ENCODE assay signal across 12 mouse cellular contexts in genomic region chr8:84783198-84783918, GRCm38 (mm10). TPM values are rescaled to one million over a fixed set of nuclear protein-coding genes. Genes with fewer than 3 reads are reported as not detected.
DNase-seq lines count a peak whose midpoint lies in the region; ATAC-seq and TF ChIP-seq lines count a peak whose summit lies in the region.
"Had no signal": no experiment of that assay in that cellular context is flagged by ENCODE, and none has a peak within 500 bp of the region (broad histone marks: within the 10 kb centered on the region; RNA-seq: fewer than 3 reads in every experiment).

No protein-coding gene starts in this region.

- 23% methylated on average over 11 of the region's 11 CpGs for WGBS in hindbrain, embryonic 16.5 days

- H3K27ac ChIP-seq in layer of hippocampus, adult 2 months: peak overlapping the region; percentile 97
- peak overlapping the region; percentile 58 for H3K27ac ChIP-seq in brown adipose tissue, adult 24 weeks (replicated peaks; ENCODE audit: low read depth, low read length)
- H3K27ac ChIP-seq in hindbrain, embryonic 16.5 days (ENCODE audit: low read depth, low read length): no peak overlapping the region
- H3K27ac ChIP-seq: neural tube, embryonic 13.5 days had no signal

- 0 out of 2 replicates have a peak overlapping the region, but pooled peaks have one; percentile 59 for H3K9ac ChIP-seq in hindbrain, embryonic 16.5 days (ENCODE audit: low read depth, low read length)

- H3K4me1 ChIP-seq in brown adipose tissue, adult 24 weeks (ENCODE audit: control insufficient read depth, insufficient read depth, insufficient read length, low read length): peaks cover 66% of the 10 kb centered on the region
- H3K4me1 ChIP-seq in hindbrain, embryonic 16.5 days (ENCODE audit: control insufficient read depth, insufficient read depth, low read depth, low read length): peaks cover 60% of the 10 kb centered on the region

- H3K4me3 ChIP-seq in layer of hippocampus, adult 2 months: peak overlapping the region; percentile 57; the same call in 1 of the 2 replicates
- H3K4me3 ChIP-seq in brown adipose tissue, adult 24 weeks (ENCODE audit: insufficient read depth, low read depth, low read length): no peak overlapping the region
- H3K4me3 ChIP-seq in hindbrain, embryonic 16.5 days (ENCODE audit: low read length): no peak overlapping the region

- peaks cover 29% of the 10 kb centered on the region for H3K27me3 ChIP-seq in hindbrain, embryonic 16.5 days (replicated peaks; ENCODE audit: control insufficient read depth, insufficient read depth, low read length)

- DNase-seq in embryo, embryonic 10.5 days (ENCODE audit: low spot score): peak; percentile 52
- no peak for DNase-seq in embryo, embryonic 10 days (ENCODE audit: low spot score)
- no peak for DNase-seq in layer of hippocampus, adult 2 months (ENCODE audit: low spot score in 2 of 2)
- DNase-seq in layer of hippocampus, postnatal 10 days (ENCODE audit: low spot score in 2 of 2): no peak
- DNase-seq in neural tube, embryonic 10.5 days (ENCODE audit: extremely low spot score, low spot score): no peak
- DNase-seq in thymus, postnatal 0 days (ENCODE audit: low spot score): no peak
- DNase-seq: B cell, adult 2 months; kidney, adult 18-20 months; liver had no signal

- no peak for ATAC-seq in hindbrain, embryonic 16.5 days

- no peak for TF ChIP-seq CTCF in layer of hippocampus, adult 2 months (conservative IDR thresholded peaks at IDR 0.05)

- H3K4me2 ChIP-seq in hindbrain, embryonic 16.5 days (ENCODE audit: low read length): peak overlapping the region; percentile 47; the same call in 1 of the 2 replicates

- no peaks in the 10 kb centered on the region for H3K36me3 ChIP-seq in hindbrain, embryonic 16.5 days (ENCODE audit: control insufficient read depth, insufficient read depth, low read length)
- H3K36me3 ChIP-seq: neural tube, embryonic 13.5 days had no signal

- no peaks in the 10 kb centered on the region for H3K9me3 ChIP-seq in hindbrain, embryonic 16.5 days (ENCODE audit: control insufficient read depth, low read length)
- H3K9me3 ChIP-seq: neural tube, embryonic 13.5 days had no signal

RNA-seq across cellular contexts. Expression of gene Nfix, which starts 16.8 kb away (rescaled TPM):
- 100 to 1,000 TPM; 408 to 482 TPM for total RNA-seq in layer of hippocampus, adult 2 months (2021)
- total RNA-seq in layer of hippocampus, postnatal 10 days (2021): 100 to 1,000 TPM; 607 to 678 TPM
- 74.6 and 78.4 TPM in 2 replicates for polyA plus RNA-seq in brown adipose tissue, adult 24 weeks (2012; ENCODE audit: insufficient read depth, insufficient read length, missing spikeins)
- 94.3 and 109 TPM in 2 replicates for polyA plus RNA-seq in hindbrain, embryonic 16.5 days (2015; fragmentation: Nextera tagmentation; extraction: Ambion mirVana)
- 7.2 and 11.7 TPM in 2 replicates for polyA plus RNA-seq in thymus, postnatal 0 days (2015; fragmentation: Nextera tagmentation; extraction: Ambion mirVana)

RNA-seq across cellular contexts. Expression of gene Dand5, which starts 39.3 kb away (rescaled TPM):
- total RNA-seq in layer of hippocampus, adult 2 months (2021): 10 to 100 TPM; 11.9 TPM
- total RNA-seq in layer of hippocampus, postnatal 10 days (2021): 1 to 10 TPM; 6.7 to 7.4 TPM
- 7.2 and 9.4 TPM in 2 replicates for polyA plus RNA-seq in brown adipose tissue, adult 24 weeks (2012; ENCODE audit: insufficient read depth, insufficient read length, missing spikeins)
- 15.4 and 17.1 TPM in 2 replicates for polyA plus RNA-seq in hindbrain, embryonic 16.5 days (2015; fragmentation: Nextera tagmentation; extraction: Ambion mirVana)
- polyA plus RNA-seq in thymus, postnatal 0 days (2015; fragmentation: Nextera tagmentation; extraction: Ambion mirVana): 4.0 and 4.4 TPM in 2 replicates

RNA-seq across cellular contexts. Expression of gene Gadd45gip1, which starts 48.0 kb away (rescaled TPM):
- 10 to 100 TPM; 23.3 to 26.1 TPM for total RNA-seq in layer of hippocampus, adult 2 months (2021)
- 10 to 100 TPM; 18.6 to 19.8 TPM for total RNA-seq in layer of hippocampus, postnatal 10 days (2021)
- 32.2 and 37.2 TPM in 2 replicates for polyA plus RNA-seq in brown adipose tissue, adult 24 weeks (2012; ENCODE audit: insufficient read depth, insufficient read length, missing spikeins)
- polyA plus RNA-seq in hindbrain, embryonic 16.5 days (2015; fragmentation: Nextera tagmentation; extraction: Ambion mirVana): 40.6 and 40.7 TPM in 2 replicates
- 56.4 and 57.4 TPM in 2 replicates for polyA plus RNA-seq in thymus, postnatal 0 days (2015; fragmentation: Nextera tagmentation; extraction: Ambion mirVana)

RNA-seq across cellular contexts. Expression of gene Rad23a, which starts 57.1 kb away (rescaled TPM):
- 10 to 100 TPM; 63.4 to 75.9 TPM for total RNA-seq in layer of hippocampus, adult 2 months (2021)
- 10 to 100 TPM; 55.5 to 64.9 TPM for total RNA-seq in layer of hippocampus, postnatal 10 days (2021)
- 73.3 and 79.3 TPM in 2 replicates for polyA plus RNA-seq in brown adipose tissue, adult 24 weeks (2012; ENCODE audit: insufficient read depth, insufficient read length, missing spikeins)
- 78.2 and 95.4 TPM in 2 replicates for polyA plus RNA-seq in hindbrain, embryonic 16.5 days (2015; fragmentation: Nextera tagmentation; extraction: Ambion mirVana)
- 120 and 141 TPM in 2 replicates for polyA plus RNA-seq in thymus, postnatal 0 days (2015; fragmentation: Nextera tagmentation; extraction: Ambion mirVana)
